Mouse (Mus musculus) intestine, postnatal 0 days (tissue): Measurements from ENCODE around the gene Supt3. TPM values are rescaled to one million over a fixed set of nuclear protein-coding genes. Genes with fewer than 3 reads are reported as not detected.

Source experiments
- ATAC-seq: fragments of 200-750 bp; cut with Nextera tagmentation; 2 replicates; pipeline ENCODE4 v1.8.0; 2017; ENCODE audit warnings: mild to moderate bottlenecking, moderate TSS enrichment, moderate library complexity
- H3K27ac ChIP-seq: fragments of 300-500 bp; sonication (generic); 2 replicates; pipeline ENCODE4 v1.5.1; 2014; ENCODE audit warnings: mild to moderate bottlenecking, low read depth, low read length, moderate library complexity
- H3K27me3 ChIP-seq: fragments of 300-500 bp; sonication (generic); replicated peaks from 2 replicates; pipeline ENCODE4 v1.6.1; 2014; ENCODE audit warnings: low read length, mixed read lengths; ENCODE audit not compliant: control insufficient read depth, insufficient read depth
- H3K36me3 ChIP-seq: fragments of 300-500 bp; sonication (generic); 2 replicates; pipeline ENCODE4 v1.6.1; 2014; ENCODE audit warnings: mild to moderate bottlenecking, moderate library complexity; ENCODE audit not compliant: control insufficient read depth, insufficient read depth
- H3K4me1 ChIP-seq: fragments of 300-500 bp; sonication (generic); replicated peaks from 2 replicates; pipeline ENCODE4 v1.6.1; 2014; ENCODE audit warnings: antibody characterized with exemption, low read length, mixed read lengths; ENCODE audit not compliant: control insufficient read depth, insufficient read depth
- H3K4me2 ChIP-seq: fragments of 300-500 bp; sonication (generic); replicated peaks from 2 replicates; pipeline ENCODE4 v1.6.1; 2014; ENCODE audit warnings: low read depth, mild to moderate bottlenecking, moderate library complexity
- H3K4me3 ChIP-seq: fragments of 300-500 bp; sonication (generic); 2 replicates; pipeline ENCODE4 v1.5.1; 2014; ENCODE audit warnings: low read depth, low read length
- H3K9ac ChIP-seq: fragments of 300-500 bp; sonication (generic); 2 replicates; pipeline ENCODE4 v1.6.1; 2014; ENCODE audit warnings: mild to moderate bottlenecking, low read depth, low read length
- H3K9me3 ChIP-seq: fragments of 300-500 bp; sonication (generic); 2 replicates; pipeline ENCODE4 v1.6.1; 2016; ENCODE audit warnings: mixed run types; ENCODE audit not compliant: control insufficient read depth
- CTCF ChIP-seq: sonication (generic); IDR thresholded peaks from 2 replicates; pipeline ENCODE4 v1.5.1; 2016; ENCODE audit warnings: low read depth, mild to moderate bottlenecking, control low read depth, antibody characterized with exemption, moderate library complexity
- WGBS: fragments of 180-500 bp; shearing (Covaris S2); extraction: QIAGEN DNeasy Blood & Tissue Kit; methylation state at CpG from one replicate; pipeline ENCODE4 v1.1.7; 2014; 5-methylcytosine and 5-hydroxymethylcytosine counted together
- polyA plus RNA-seq: library from polyadenylated mRNA; unstranded; fragments of >200 nt; fragmentation: Nextera tagmentation; extraction: Ambion mirVana; gene quantifications from 2 replicates; pipeline ENCODE4 v1.2.1, GENCODE M21; 2015

Gene Supt3
- polyA plus RNA-seq, 1 experiment from 2014 or later, result 4.9 TPM

GRCm38 (mm10) chr17:45128611-45129010, 351.7 kb downstream of the Supt3 start:
- no peak for ATAC-seq
- no peaks in the 10 kb centered on the region for H3K4me1 ChIP-seq
- no peaks in the 10 kb centered on the region for H3K36me3 ChIP-seq
- H3K27me3 ChIP-seq, result no peaks in the 10 kb centered on the region
- H3K4me3 ChIP-seq, result no peak overlapping the region
- H3K4me2 ChIP-seq, result no peak overlapping the region
- H3K9ac ChIP-seq, result no peak overlapping the region
- no peaks in the 10 kb centered on the region for H3K9me3 ChIP-seq
- WGBS, result 95% methylated on average over 4 of the region's 4 CpGs
- H3K27ac ChIP-seq, result no peak overlapping the region
- no peak for TF ChIP-seq CTCF

DNA sequence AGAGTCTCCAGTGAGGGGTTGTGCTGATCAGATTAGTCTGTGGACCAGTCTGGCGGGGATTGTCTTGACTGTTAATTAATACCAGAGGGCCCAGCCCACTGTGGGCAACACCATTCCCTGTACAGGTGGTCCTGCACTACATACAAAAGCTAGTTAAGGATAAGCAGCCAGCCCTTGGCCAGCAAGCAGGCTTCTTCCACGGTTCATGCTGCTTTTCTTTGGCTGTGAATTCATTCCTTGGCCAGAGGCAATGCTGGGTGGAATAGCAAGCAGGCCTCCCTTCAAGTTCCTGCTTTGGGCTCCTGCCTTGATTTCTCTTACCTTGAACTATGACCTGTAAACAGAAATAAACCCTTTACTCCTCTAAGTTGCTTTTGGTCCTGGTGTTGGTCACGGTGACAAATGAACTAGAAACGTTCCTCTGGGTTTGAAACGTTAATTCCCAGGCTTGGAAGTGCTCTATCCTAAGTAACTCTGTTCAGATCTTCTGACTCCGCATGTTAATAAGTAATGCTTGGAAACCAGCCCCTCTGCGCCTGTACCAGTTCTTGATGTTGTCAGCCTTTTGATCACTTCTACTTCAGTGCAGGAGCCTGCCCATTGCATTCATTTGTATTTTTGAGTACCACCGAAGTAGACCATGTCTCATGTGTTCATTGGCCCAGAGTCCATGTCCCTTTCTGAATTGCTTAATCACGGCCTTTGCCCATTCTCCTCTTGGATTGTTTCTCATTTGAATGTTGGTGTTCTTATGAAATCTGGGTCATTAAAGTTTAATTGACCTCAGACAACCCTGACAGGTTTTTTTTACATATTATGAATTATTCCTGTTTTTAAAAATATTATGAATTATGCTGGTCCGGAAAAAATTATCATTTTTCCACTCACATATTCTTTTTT, 356.8 kb downstream of the Supt3 start:
- Histone ChIP-seq H3K27ac (no peak overlapping the region), H3K27me3 (no peaks in the 10 kb centered on the region), H3K4me3 (no peak overlapping the region), H3K9ac (no peak overlapping the region), H3K9me3 (no peaks in the 10 kb centered on the region), H3K36me3 (no peaks in the 10 kb centered on the region), H3K4me1 (no peaks in the 10 kb centered on the region), H3K4me2 (no peak overlapping the region)
- ATAC-seq, result no peak
- 89% methylated on average over 10 of the region's 10 CpGs for WGBS
- TF ChIP-seq CTCF, result no peak

DNA sequence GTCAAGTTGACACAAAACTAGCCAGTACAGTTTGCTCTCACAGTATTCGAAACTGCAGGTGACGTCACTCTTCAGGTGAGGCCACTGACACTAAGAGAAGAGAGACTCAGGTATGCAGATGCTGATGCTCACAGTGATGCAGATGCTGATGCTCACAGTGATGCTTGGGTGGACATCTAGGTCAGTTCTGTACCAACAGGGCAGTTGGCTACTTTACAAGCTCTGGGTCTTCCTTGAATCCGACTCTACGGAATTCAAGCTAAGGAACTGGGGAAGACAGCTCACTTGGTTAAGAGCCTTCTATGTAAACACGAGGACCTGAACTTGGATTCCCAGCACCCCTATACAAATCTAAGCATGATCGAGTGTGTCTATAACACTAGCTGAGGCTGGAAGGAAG, 359.5 kb downstream of the Supt3 start:
- no peaks in the 10 kb centered on the region for H3K9me3 ChIP-seq
- 85% methylated on average over 6 of the region's 6 CpGs for WGBS

GRCm38 (mm10) chr17:45143043-45143442, 366.1 kb downstream of the Supt3 start:
- Histone ChIP-seq H3K36me3 (no peaks in the 10 kb centered on the region), H3K4me3 (no peak overlapping the region), H3K27ac (no peak overlapping the region), H3K9ac (no peak overlapping the region), H3K4me2 (no peak overlapping the region), H3K27me3 (no peaks in the 10 kb centered on the region), H3K9me3 (no peaks in the 10 kb centered on the region), H3K4me1 (no peaks in the 10 kb centered on the region)
- 75% methylated on average over 6 of the region's 6 CpGs for WGBS
- TF ChIP-seq CTCF, result peak; percentile 29; the same call in 1 of the 2 replicates
- no peak for ATAC-seq

More for the DNA sequence above, 359.5 kb downstream of the Supt3 start:
- TF ChIP-seq CTCF, result no peak
- Histone ChIP-seq H3K4me2 (no peak overlapping the region), H3K36me3 (no peaks in the 10 kb centered on the region), H3K4me3 (no peak overlapping the region), H3K27me3 (no peaks in the 10 kb centered on the region), H3K27ac (no peak overlapping the region), H3K4me1 (no peaks in the 10 kb centered on the region), H3K9ac (no peak overlapping the region)
- no peak for ATAC-seq

GRCm38 (mm10) chr17:45144656-45145055, 367.7 kb downstream of the Supt3 start:
- H3K36me3 ChIP-seq, result no peaks in the 10 kb centered on the region
- no peak overlapping the region for H3K9ac ChIP-seq
- H3K27ac ChIP-seq, result no peak overlapping the region
- no peak overlapping the region for H3K4me3 ChIP-seq
- no peak for ATAC-seq
- H3K4me2 ChIP-seq, result no peak overlapping the region
- WGBS, result 81% methylated on average over 14 of the region's 14 CpGs
- TF ChIP-seq CTCF, result no peak
- no peaks in the 10 kb centered on the region for H3K4me1 ChIP-seq
- no peaks in the 10 kb centered on the region for H3K9me3 ChIP-seq
- H3K27me3 ChIP-seq, result no peaks in the 10 kb centered on the region

DNA sequence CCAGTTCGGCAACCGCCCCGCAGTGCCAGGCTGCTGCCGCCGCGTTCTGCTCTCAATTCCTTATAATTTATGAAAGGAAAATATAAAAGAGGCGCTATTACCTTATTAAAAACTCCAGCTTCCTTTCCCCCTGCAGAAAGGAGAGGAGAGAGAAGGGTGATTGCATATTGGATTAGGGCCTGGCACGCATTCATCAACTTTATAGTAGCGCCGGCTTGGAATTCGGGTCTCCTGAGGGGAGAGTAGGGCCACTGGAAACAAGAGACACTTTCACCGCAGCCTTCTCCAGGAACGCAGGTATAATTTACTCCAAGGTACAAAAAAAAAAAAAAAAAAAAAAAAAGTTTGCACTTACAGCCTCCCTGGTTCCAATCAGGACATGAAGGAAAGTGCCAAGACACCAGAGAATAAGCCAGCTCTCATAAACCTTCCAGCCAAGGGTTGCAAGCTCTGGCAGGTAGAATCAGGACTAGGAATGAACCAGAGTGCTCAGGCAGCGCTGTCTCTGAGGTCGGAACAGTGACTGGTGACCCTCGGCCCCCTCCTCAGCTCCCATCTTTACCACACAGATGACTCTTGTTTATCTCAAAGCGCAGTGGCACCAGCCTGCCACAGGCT, 374.5 kb downstream of the Supt3 start:
- no peak for ATAC-seq
- no peak overlapping the region for H3K4me2 ChIP-seq
- 81% methylated on average over 17 of the region's 17 CpGs for WGBS
- H3K9ac ChIP-seq, result no peak overlapping the region
- H3K9me3 ChIP-seq, result no peaks in the 10 kb centered on the region
- no peak for TF ChIP-seq CTCF
- no peaks in the 10 kb centered on the region for H3K4me1 ChIP-seq
- no peak overlapping the region for H3K27ac ChIP-seq
- H3K36me3 ChIP-seq, result no peaks in the 10 kb centered on the region
- no peak overlapping the region for H3K4me3 ChIP-seq
- H3K27me3 ChIP-seq, result no peaks in the 10 kb centered on the region
